Mouse (Mus musculus): Measurements from ENCODE around the gene Fam167b. TPM values are rescaled to one million over a fixed set of nuclear protein-coding genes. Genes with fewer than 3 reads are reported as not detected.

The Fam167b gene
- polyA plus RNA-seq, 1 experiment, result 1.4 TPM

GRCm38 (mm10) chr4:129609139-129609631 is 30.8 kb upstream of the Fam167b start:
- DNase-seq (ENCODE audit: extremely low spot score in 1 of 2, low spot score in 1 of 2), result no peak

- peak; percentile 63 to 89 for DNase-seq (ENCODE audit: extremely low spot score in 1 of 2, low spot score in 1 of 2)
Observed at GRCm38 (mm10) chr4:129608426-129609025, 30.2 kb upstream of the Fam167b start.

GRCm38 (mm10) chr4:129600233-129601158 is 22.1 kb upstream of the Fam167b start, which contains the start of the genes Eif3i and Tmem234:
Eif3i (minus strand) TSS chr4:129600648.
Tmem234 (plus strand) TSS chr4:129600668.
- DNase-seq (ENCODE audit: extremely low spot score in 1 of 2, low spot score in 1 of 2), result peak; percentile 62 to 87

GRCm38 (mm10) chr4:129588865-129589264 is 10.5 kb upstream of the Fam167b start:
- DNase-seq (ENCODE audit: extremely low spot score in 1 of 2, low spot score in 1 of 2), result no peak

- DNase-seq (ENCODE audit: extremely low spot score in 1 of 2, low spot score in 1 of 2), result no peak
Observed at GRCm38 (mm10) chr4:129586943-129587342, 8.6 kb upstream of the Fam167b start.

GRCm38 (mm10) chr4:129585773-129586172 is 7.4 kb upstream of the Fam167b start:
- no peak for DNase-seq (ENCODE audit: extremely low spot score in 1 of 2, low spot score in 1 of 2)

- DNase-seq (ENCODE audit: extremely low spot score in 1 of 2, low spot score in 1 of 2), result peak in 1 of 2 experiments; percentile 88
Observed at GRCm38 (mm10) chr4:129584884-129585608, 6.7 kb upstream of the Fam167b start.

GRCm38 (mm10) chr4:129584370-129584769 is 6.0 kb upstream of the Fam167b start:
- no peak for DNase-seq (ENCODE audit: extremely low spot score in 1 of 2, low spot score in 1 of 2)

GRCm38 (mm10) chr4:129582251-129582650 is 3.9 kb upstream of the Fam167b start:
- no peak for DNase-seq (ENCODE audit: extremely low spot score in 1 of 2, low spot score in 1 of 2)

GRCm38 (mm10) chr4:129580347-129580746 is 2.0 kb upstream of the Fam167b start:
- DNase-seq (ENCODE audit: extremely low spot score in 1 of 2, low spot score in 1 of 2), result no peak

GRCm38 (mm10) chr4:129577688-129578087 is 661 bp downstream of the Fam167b start:
- no peak for DNase-seq (ENCODE audit: extremely low spot score in 1 of 2, low spot score in 1 of 2)

GRCm38 (mm10) chr4:129576863-129577491 is 1.4 kb downstream of the Fam167b start:
- peak in 1 of 2 experiments; percentile 67 for DNase-seq (ENCODE audit: extremely low spot score in 1 of 2, low spot score in 1 of 2)

GRCm38 (mm10) chr4:129575171-129575844 is 3.0 kb downstream of the Fam167b start:
- DNase-seq (ENCODE audit: extremely low spot score in 1 of 2, low spot score in 1 of 2), result no peak

GRCm38 (mm10) chr4:129573430-129573829 is 4.9 kb downstream of the Fam167b start, which contains the start of gene Lck:
Lck (minus strand) TSS chr4:129573641.
- no peak for DNase-seq (ENCODE audit: extremely low spot score in 1 of 2, low spot score in 1 of 2)

GRCm38 (mm10) chr4:129573093-129573370 is 5.3 kb downstream of the Fam167b start:
- no peak for DNase-seq (ENCODE audit: extremely low spot score in 1 of 2, low spot score in 1 of 2)

GRCm38 (mm10) chr4:129572236-129573092 is 5.9 kb downstream of the Fam167b start:
- no peak for DNase-seq (ENCODE audit: extremely low spot score in 1 of 2, low spot score in 1 of 2)

- DNase-seq (ENCODE audit: extremely low spot score in 1 of 2, low spot score in 1 of 2), result no peak
Observed at GRCm38 (mm10) chr4:129571551-129572084, 6.7 kb downstream of the Fam167b start.

GRCm38 (mm10) chr4:129570028-129570427 is 8.3 kb downstream of the Fam167b start:
- no peak for DNase-seq (ENCODE audit: extremely low spot score in 1 of 2, low spot score in 1 of 2)

- no peak for DNase-seq (ENCODE audit: extremely low spot score in 1 of 2, low spot score in 1 of 2)
Observed at GRCm38 (mm10) chr4:129568366-129568765, 10.0 kb downstream of the Fam167b start.

All from frontal cortex, adult 2 months (tissue).